Comparison of ENCODE assay signal across 8 mouse cellular contexts in the genomic region with DNA sequence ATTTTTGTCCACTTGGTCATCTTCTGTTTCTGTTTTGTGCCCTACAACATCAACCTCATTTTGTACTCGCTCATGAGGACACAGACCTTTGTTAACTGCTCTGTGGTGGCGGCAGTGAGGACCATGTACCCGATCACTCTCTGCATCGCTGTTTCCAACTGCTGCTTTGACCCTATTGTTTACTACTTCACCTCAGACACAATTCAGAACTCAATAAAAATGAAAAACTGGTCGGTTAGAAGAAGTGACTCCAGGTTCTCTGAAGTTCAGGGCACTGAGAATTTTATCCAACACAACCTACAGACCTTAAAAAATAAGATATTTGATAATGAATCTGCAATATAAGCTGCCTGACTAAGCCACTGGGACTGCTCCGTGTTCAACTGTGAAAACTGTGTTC. TPM values are rescaled to one million over a fixed set of nuclear protein-coding genes. Genes with fewer than 3 reads are reported as not detected.
DNase-seq lines count a peak whose midpoint lies in the region; ATAC-seq and TF ChIP-seq lines count a peak whose summit lies in the region.

No protein-coding gene starts in this region.

- intact Hi-C loops in left cerebral cortex, adult 2 months (cut with DNase I): no loop called here
- intact Hi-C loops in left cerebral cortex, postnatal 36 days (cut with DNase I): no loop called here
- intact Hi-C loops in left cerebral cortex, postnatal 14 days (cut with DNase I): loop anchor here (5.0 kb wide), 1 partner anchor 97 kb away; no protein-coding TSS in a partner anchor

- ATAC-seq in embryonic facial prominence, embryonic 14.5 days (ENCODE audit: low read depth): no peak
- ATAC-seq in hindbrain, embryonic 16.5 days: no peak
- peak; percentile 51 for ATAC-seq in liver, postnatal 0 days
- ATAC-seq in stomach, embryonic 14.5 days (ENCODE audit: insufficient number of reproducible peaks, insufficient read depth, low FRiP score, low read depth): no peak

- peak overlapping the region; percentile 71 for H3K4me2 ChIP-seq in embryonic facial prominence, embryonic 14.5 days (ENCODE audit: low read depth, low read length)
- H3K4me2 ChIP-seq in hindbrain, embryonic 16.5 days (ENCODE audit: low read length): peak overlapping the region; percentile 62
- peak overlapping the region; percentile 64 for H3K4me2 ChIP-seq in liver, postnatal 0 days (ENCODE audit: low read depth, low read length)
- peak overlapping the region; percentile 58 for H3K4me2 ChIP-seq in stomach, embryonic 14.5 days (replicated peaks; ENCODE audit: low read depth, low read length)

- no peak for TF ChIP-seq EP300 in liver, postnatal 0 days (IDR thresholded peaks at IDR 0.05; ENCODE audit: low read depth)

- peak overlapping the region; percentile 53 for H3K4me3 ChIP-seq in left cerebral cortex, adult 2 months
- peak overlapping the region; percentile 62 for H3K4me3 ChIP-seq in embryonic facial prominence, embryonic 14.5 days (ENCODE audit: low read depth, low read length)
- peak overlapping the region; percentile 47 for H3K4me3 ChIP-seq in hindbrain, embryonic 16.5 days (ENCODE audit: low read length)
- peak overlapping the region; percentile 55 for H3K4me3 ChIP-seq in liver, postnatal 0 days (ENCODE audit: low read depth, low read length)
- peak overlapping the region; percentile 60 for H3K4me3 ChIP-seq in stomach, embryonic 14.5 days (ENCODE audit: low read depth, low read length)

- peaks cover 7% of the 10 kb centered on the region for H3K4me1 ChIP-seq in embryonic facial prominence, embryonic 14.5 days (ENCODE audit: control insufficient read depth, insufficient read depth, low read length)
- peaks cover 3% of the 10 kb centered on the region for H3K4me1 ChIP-seq in hindbrain, embryonic 16.5 days (ENCODE audit: control insufficient read depth, insufficient read depth, low read depth, low read length)
- H3K4me1 ChIP-seq in liver, postnatal 0 days (ENCODE audit: insufficient read depth): peaks cover 6% of the 10 kb centered on the region
- peaks cover 7% of the 10 kb centered on the region for H3K4me1 ChIP-seq in stomach, embryonic 14.5 days (ENCODE audit: control insufficient read depth, insufficient read depth, low read length)

- H3K9ac ChIP-seq in embryonic facial prominence, embryonic 14.5 days (ENCODE audit: low read depth, low read length): peak overlapping the region; percentile 85
- peak overlapping the region; percentile 53 for H3K9ac ChIP-seq in hindbrain, embryonic 16.5 days (ENCODE audit: low read depth, low read length)
- H3K9ac ChIP-seq in liver, postnatal 0 days (replicated peaks): peak overlapping the region; percentile 77
- peak overlapping the region; percentile 43 for H3K9ac ChIP-seq in stomach, embryonic 14.5 days (replicated peaks; ENCODE audit: low read depth, low read length)

- under 1% methylated on average over 6 of the region's 6 CpGs for WGBS in embryonic facial prominence, embryonic 14.5 days
- WGBS in hindbrain, embryonic 16.5 days: 4% methylated on average over 6 of the region's 6 CpGs
- 0% methylated on average over 6 of the region's 6 CpGs for WGBS in liver, postnatal 0 days (ENCODE audit: insufficient replicate concordance)
- WGBS in stomach, embryonic 14.5 days: under 1% methylated on average over 6 of the region's 6 CpGs

- DNase-seq in left cerebral cortex, adult 2 months (ENCODE audit: extremely low spot score in 1 of 2, low spot score in 2 of 2): no peak
- no peak for DNase-seq in left cerebral cortex, postnatal 36 days (ENCODE audit: low spot score in 2 of 2)
- DNase-seq in embryonic facial prominence, embryonic 14.5 days (ENCODE audit: low spot score): peak; percentile 66
- DNase-seq in liver, postnatal 0 days: peak; percentile 27
- DNase-seq in left cerebral cortex, postnatal 14 days (ENCODE audit: low spot score in 2 of 2): no peak
- DNase-seq in cerebellum, adult 9-10 months: no peak

- peaks cover 12% of the 10 kb centered on the region; the same call in 1 of the 2 replicates for H3K36me3 ChIP-seq in embryonic facial prominence, embryonic 14.5 days (ENCODE audit: control insufficient read depth, insufficient read depth, low read length)
- no peaks in the 10 kb centered on the region for H3K36me3 ChIP-seq in hindbrain, embryonic 16.5 days (ENCODE audit: control insufficient read depth, insufficient read depth, low read length)
- peaks cover 3% of the 10 kb centered on the region; the same call in 1 of the 2 replicates for H3K36me3 ChIP-seq in liver, postnatal 0 days (replicated peaks; ENCODE audit: insufficient read depth, low read length)
- H3K36me3 ChIP-seq in stomach, embryonic 14.5 days (ENCODE audit: control insufficient read depth, insufficient read depth, low read length): no peaks in the 10 kb centered on the region

- H3K9me3 ChIP-seq in embryonic facial prominence, embryonic 14.5 days (ENCODE audit: control insufficient read depth, low read length): peaks cover 3% of the 10 kb centered on the region; the same call in 1 of the 2 replicates
- no peaks in the 10 kb centered on the region for H3K9me3 ChIP-seq in hindbrain, embryonic 16.5 days (ENCODE audit: control insufficient read depth, low read length)
- no peaks in the 10 kb centered on the region for H3K9me3 ChIP-seq in liver, postnatal 0 days (ENCODE audit: low read length)
- H3K9me3 ChIP-seq in stomach, embryonic 14.5 days (ENCODE audit: control insufficient read depth, low read depth, low read length): no peaks in the 10 kb centered on the region

- TF ChIP-seq CTCF in left cerebral cortex, adult 2 months (IDR thresholded peaks at IDR 0.05): no peak
- no peak for TF ChIP-seq CTCF in liver, postnatal 0 days (IDR thresholded peaks at IDR 0.05; ENCODE audit: low read depth)

- H3K27ac ChIP-seq in left cerebral cortex, adult 2 months: peak overlapping the region; percentile 73
- peak overlapping the region; percentile 97 for H3K27ac ChIP-seq in embryonic facial prominence, embryonic 14.5 days (replicated peaks; ENCODE audit: low read depth, low read length)
- peak overlapping the region; percentile 81; the same call in 1 of the 2 replicates for H3K27ac ChIP-seq in hindbrain, embryonic 16.5 days (ENCODE audit: low read depth, low read length)
- H3K27ac ChIP-seq in liver, postnatal 0 days (ENCODE audit: low read depth): peak overlapping the region; percentile 93
- H3K27ac ChIP-seq in stomach, embryonic 14.5 days (ENCODE audit: low read length): peak overlapping the region; percentile 98

- H3K27me3 ChIP-seq in embryonic facial prominence, embryonic 14.5 days (replicated peaks; ENCODE audit: control insufficient read depth, insufficient read depth, low read length): no peaks in the 10 kb centered on the region
- no peaks in the 10 kb centered on the region for H3K27me3 ChIP-seq in hindbrain, embryonic 16.5 days (replicated peaks; ENCODE audit: control insufficient read depth, insufficient read depth, low read length)
- no peaks in the 10 kb centered on the region for H3K27me3 ChIP-seq in liver, postnatal 0 days (ENCODE audit: insufficient read depth, low read length)
- H3K27me3 ChIP-seq in stomach, embryonic 14.5 days (ENCODE audit: control insufficient read depth, insufficient read depth, low read length): no peaks in the 10 kb centered on the region

RNA-seq across cellular contexts. Expression of a gene that starts 1.6 kb away (rescaled TPM):
- 1 to 10 TPM; 1.1 to 1.3 TPM for total RNA-seq in left cerebral cortex, adult 2 months (2021)
- 1 to 10 TPM; 1.3 to 1.6 TPM for total RNA-seq in left cerebral cortex, postnatal 36 days (2021)
- 11.3 and 11.5 TPM in 2 replicates for polyA plus RNA-seq in embryonic facial prominence, embryonic 14.5 days (2014; fragmentation: Nextera tagmentation; extraction: Ambion mirVana)
- polyA plus RNA-seq in hindbrain, embryonic 16.5 days (2015; fragmentation: Nextera tagmentation; extraction: Ambion mirVana): 3.6 and 3.7 TPM in 2 replicates
- polyA plus RNA-seq in liver, postnatal 0 days (2015; fragmentation: Nextera tagmentation; extraction: Ambion mirVana): 12.2 and 12.9 TPM in 2 replicates
- polyA plus RNA-seq in stomach, embryonic 14.5 days (2014; fragmentation: Nextera tagmentation; extraction: Ambion mirVana): 15.5 and 16.3 TPM in 2 replicates
- total RNA-seq in left cerebral cortex, postnatal 14 days (2021): 1 to 10 TPM; 1.7 to 1.8 TPM

Comparison
In these comparisons a context has a peak if more than half of its experiments do, and no peak if none do; other contexts are left out.
1. DNase-seq: peak in embryonic facial prominence, embryonic 14.5 days (single experiment) and liver, postnatal 0 days (single experiment); none in left cerebral cortex, adult 2 months (0 of 2), left cerebral cortex, postnatal 36 days (0 of 2), left cerebral cortex, postnatal 14 days (0 of 2) and cerebellum, adult 9-10 months (single experiment).
2. Peak in every context shown above with its lines, with median percentiles within 50 percentile points of each other: H3K27ac ChIP-seq, H3K4me3 ChIP-seq, H3K4me2 ChIP-seq and H3K9ac ChIP-seq.